In the genomic region with DNA sequence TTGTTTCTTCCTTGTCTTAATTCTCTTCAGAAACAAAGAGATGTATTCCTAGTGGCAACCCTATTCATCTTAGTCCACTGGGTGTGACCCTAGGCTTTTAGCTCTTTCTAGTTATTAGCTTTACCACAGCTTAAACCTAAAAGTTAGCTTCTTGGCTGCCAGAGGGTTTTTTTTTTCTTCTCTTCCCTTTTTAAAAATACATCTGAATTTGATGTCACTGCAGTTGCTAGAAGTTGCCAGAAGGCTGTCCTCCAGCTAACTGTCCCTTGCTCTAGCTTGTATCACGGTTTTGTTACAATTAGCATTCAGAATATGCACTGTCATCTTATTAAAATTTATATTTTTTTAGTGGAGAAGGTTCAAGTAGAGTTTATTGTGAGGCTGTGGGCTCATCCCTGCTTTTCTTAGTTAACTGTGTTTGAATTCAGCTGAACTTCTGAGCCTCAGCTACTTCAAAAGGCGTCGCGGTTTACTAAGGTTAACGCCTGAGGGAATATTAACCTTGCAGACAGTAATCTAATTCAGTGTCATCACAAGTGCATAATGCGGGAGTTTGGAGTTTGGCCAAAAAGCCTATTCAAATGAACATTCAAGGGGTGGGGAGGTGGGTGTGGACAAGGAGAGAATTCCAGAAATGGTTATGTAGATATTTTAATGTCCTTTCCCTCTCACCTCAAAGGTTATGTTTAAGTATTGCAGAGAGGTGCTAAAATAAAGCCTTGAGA, we compare ENCODE assay signal across 8 mouse cellular contexts. TPM values are rescaled to one million over a fixed set of nuclear protein-coding genes. Genes with fewer than 3 reads are reported as not detected.
A peak's percentile ranks its signal among the peaks of the same experiment; 100 is the strongest.
DNase-seq lines count a peak whose midpoint lies in the region; ATAC-seq lines count a peak whose summit lies in the region.

No protein-coding gene starts in this region.

- no peaks in the 10 kb centered on the region for H3K27me3 ChIP-seq in lung, embryonic 15.5 days
- H3K27me3 ChIP-seq in embryonic facial prominence, embryonic 14.5 days (replicated peaks; ENCODE audit: control insufficient read depth, insufficient read depth, low read length) = no peaks in the 10 kb centered on the region
- no peaks in the 10 kb centered on the region for H3K27me3 ChIP-seq in kidney, embryonic 15.5 days

- intact Hi-C loops in left cerebral cortex, postnatal 10 days (cut with DNase I) = no loop called here

- peak overlapping the region; percentile 96 for H3K4me3 ChIP-seq in lung, embryonic 15.5 days
- H3K4me3 ChIP-seq in embryonic facial prominence, embryonic 14.5 days (ENCODE audit: low read depth, low read length) = peak overlapping the region; percentile 94; the same call in 1 of the 2 replicates
- peak overlapping the region; percentile 95 for H3K4me3 ChIP-seq in kidney, embryonic 15.5 days (replicated peaks)

- H3K4me1 ChIP-seq in lung, embryonic 15.5 days = peaks cover 17% of the 10 kb centered on the region
- peaks cover 10% of the 10 kb centered on the region for H3K4me1 ChIP-seq in embryonic facial prominence, embryonic 14.5 days (ENCODE audit: control insufficient read depth, insufficient read depth, low read length)
- H3K4me1 ChIP-seq in kidney, embryonic 15.5 days = peaks cover 29% of the 10 kb centered on the region

- no peaks in the 10 kb centered on the region for H3K36me3 ChIP-seq in lung, embryonic 15.5 days
- H3K36me3 ChIP-seq in embryonic facial prominence, embryonic 14.5 days (ENCODE audit: control insufficient read depth, insufficient read depth, low read length) = no peaks in the 10 kb centered on the region
- no peaks in the 10 kb centered on the region for H3K36me3 ChIP-seq in kidney, embryonic 15.5 days

- DNase-seq in lung, adult 18-20 months = no peak
- DNase-seq in embryonic facial prominence, embryonic 14.5 days (ENCODE audit: low spot score) = peak; percentile 78
- peak; percentile 43 for DNase-seq in naive thymus-derived CD4-positive, alpha-beta T cell, adult 2 months (ENCODE audit: low read depth)
- no peak for DNase-seq in thymus, postnatal 25 days
- DNase-seq in spleen, postnatal 10 days (ENCODE audit: low spot score in 2 of 2) = no peak
- DNase-seq in left cerebral cortex, postnatal 10 days (ENCODE audit: extremely low spot score in 1 of 2, low spot score in 2 of 2) = no peak

- WGBS in lung, embryonic 15.5 days = 51% methylated on average over 6 of the region's 6 CpGs
- WGBS in embryonic facial prominence, embryonic 14.5 days = 43% methylated on average over 6 of the region's 6 CpGs
- 56% methylated on average over 6 of the region's 6 CpGs for WGBS in kidney, embryonic 15.5 days

- ATAC-seq in lung, embryonic 15.5 days (ENCODE audit: borderline replicate concordance, extremely low read depth, low FRiP score, low TSS enrichment) = no peak
- ATAC-seq in embryonic facial prominence, embryonic 14.5 days (ENCODE audit: low read depth) = no peak
- no peak for ATAC-seq in kidney, embryonic 15.5 days (replicated peaks; ENCODE audit: low FRiP score)

- H3K27ac ChIP-seq in lung, embryonic 15.5 days = peak overlapping the region; percentile 90; the same call in 1 of the 2 replicates
- H3K27ac ChIP-seq in embryonic facial prominence, embryonic 14.5 days (replicated peaks; ENCODE audit: low read depth, low read length) = peak overlapping the region; percentile 94
- H3K27ac ChIP-seq in kidney, embryonic 15.5 days = peak overlapping the region; percentile 95

- peak overlapping the region; percentile 93 for H3K9ac ChIP-seq in lung, embryonic 15.5 days
- H3K9ac ChIP-seq in embryonic facial prominence, embryonic 14.5 days (ENCODE audit: low read depth, low read length) = peak overlapping the region; percentile 96
- H3K9ac ChIP-seq in kidney, embryonic 15.5 days = peak overlapping the region; percentile 96

- no peaks in the 10 kb centered on the region for H3K9me3 ChIP-seq in lung, embryonic 15.5 days
- H3K9me3 ChIP-seq in embryonic facial prominence, embryonic 14.5 days (ENCODE audit: control insufficient read depth, low read length) = no peaks in the 10 kb centered on the region
- H3K9me3 ChIP-seq in kidney, embryonic 15.5 days (replicated peaks) = no peaks in the 10 kb centered on the region

- peak overlapping the region; percentile 76 for H3K4me2 ChIP-seq in lung, embryonic 15.5 days
- peak overlapping the region; percentile 63 for H3K4me2 ChIP-seq in embryonic facial prominence, embryonic 14.5 days (ENCODE audit: low read depth, low read length)
- H3K4me2 ChIP-seq in kidney, embryonic 15.5 days = peak overlapping the region; percentile 81

RNA-seq across cellular contexts. Expression of a gene that starts 1.3 kb away (rescaled TPM):
- 55.5 and 61.4 TPM in 2 replicates for polyA plus RNA-seq in lung, embryonic 15.5 days (2015; fragmentation: Nextera tagmentation; extraction: Ambion mirVana)
- 51.0 and 51.8 TPM in 2 replicates for polyA plus RNA-seq in embryonic facial prominence, embryonic 14.5 days (2014; fragmentation: Nextera tagmentation; extraction: Ambion mirVana)
- polyA plus RNA-seq in kidney, embryonic 15.5 days (2015; fragmentation: Nextera tagmentation; extraction: Ambion mirVana) = 57.7 and 59.9 TPM in 2 replicates
- total RNA-seq in left cerebral cortex, postnatal 10 days (2021) = 10 to 100 TPM; 86.2 to 99.7 TPM

Comparison
In these comparisons a context has a peak if more than half of its experiments do, and no peak if none do; other contexts are left out.
1. DNase-seq: peak in embryonic facial prominence, embryonic 14.5 days (single experiment) and naive thymus-derived CD4-positive, alpha-beta T cell, adult 2 months (single experiment); none in lung, adult 18-20 months (0 of 2), thymus, postnatal 25 days (single experiment), spleen, postnatal 10 days (0 of 2) and left cerebral cortex, postnatal 10 days (0 of 2).
2. Peak in every context shown above with its lines, with median percentiles within 50 percentile points of each other: H3K27ac ChIP-seq, H3K4me2 ChIP-seq, H3K4me3 ChIP-seq and H3K9ac ChIP-seq.